9 mouse cellular contexts compared by ENCODE assay signal in genomic region chr9:54112726-54113125, GRCm38 (mm10). TPM values are rescaled to one million over a fixed set of nuclear protein-coding genes. Genes with fewer than 3 reads are reported as not detected.
A peak's percentile ranks its signal among the peaks of the same experiment; 100 is the strongest.
DNase-seq lines count a peak whose midpoint lies in the region; ATAC-seq and TF ChIP-seq lines count a peak whose summit lies in the region.
"Had no signal": no experiment of that assay in that cellular context is flagged by ENCODE, and none has a peak within 500 bp of the region (broad histone marks: within the 10 kb centered on the region; RNA-seq: fewer than 3 reads in every experiment).

No protein-coding gene starts in this region.

- peak; percentile 63 for TF ChIP-seq CTCF in lung, embryonic 14.5 days (IDR thresholded peaks at IDR 0.05; ENCODE audit: low read depth)
- TF ChIP-seq CTCF in Patski (IDR thresholded peaks at IDR 0.05): peak; percentile 59

- DNase-seq in hindbrain, embryonic 14.5 days (ENCODE audit: low spot score): peak; percentile 76
- DNase-seq in lung, embryonic 14.5 days: peak; percentile 45
- no peak for DNase-seq in lung, postnatal 4 days
- DNase-seq in Patski (ENCODE audit: low read depth, low spot score): no peak
- peak; percentile 13 for DNase-seq in lung, postnatal 14 days
- DNase-seq in neural tube, embryonic 10.5 days (ENCODE audit: extremely low spot score, low spot score): no peak
- DNase-seq in thymus, postnatal 36 days: no peak

- no peak overlapping the region for H3K4me2 ChIP-seq in hindbrain, embryonic 14.5 days (replicated peaks)
- no peak overlapping the region for H3K4me2 ChIP-seq in hindbrain, embryonic 12.5 days (replicated peaks)
- H3K4me2 ChIP-seq in lung, embryonic 14.5 days: no peak overlapping the region
- H3K4me2 ChIP-seq: limb, embryonic 12.5 days had no signal

- POLR2A ChIA-PET in Patski (lab: Charles Lee): no interaction called here

- H3K9ac ChIP-seq in hindbrain, embryonic 14.5 days: no peak overlapping the region
- no peak overlapping the region for H3K9ac ChIP-seq in hindbrain, embryonic 12.5 days
- H3K9ac ChIP-seq in lung, embryonic 14.5 days: no peak overlapping the region
- H3K9ac ChIP-seq: limb, embryonic 12.5 days had no signal

- H3K36me3 ChIP-seq in hindbrain, embryonic 14.5 days (replicated peaks; ENCODE audit: control insufficient read depth, insufficient read depth): no peaks in the 10 kb centered on the region
- H3K36me3 ChIP-seq in hindbrain, embryonic 12.5 days: no peaks in the 10 kb centered on the region
- H3K36me3 ChIP-seq in lung, embryonic 14.5 days (ENCODE audit: insufficient read depth): no peaks in the 10 kb centered on the region
- H3K36me3 ChIP-seq: limb, embryonic 12.5 days had no signal

- peaks cover 12% of the 10 kb centered on the region; the same call in 1 of the 2 replicates for H3K9me3 ChIP-seq in hindbrain, embryonic 14.5 days (ENCODE audit: control insufficient read depth, low read length)
- H3K9me3 ChIP-seq in hindbrain, embryonic 12.5 days (replicated peaks): peaks cover 7% of the 10 kb centered on the region; the same call in 1 of the 2 replicates
- H3K9me3 ChIP-seq in lung, embryonic 14.5 days (ENCODE audit: low read depth, low read length): no peaks in the 10 kb centered on the region

- CTCF ChIA-PET in Patski (lab: Charles Lee): interaction anchor here (0.7 to 1.5 kb wide), 2 partner anchors 10 to 41 kb away, joined by 3 read pairs; no protein-coding TSS in a partner anchor

- in situ Hi-C loops in Patski (cut with MboI; ENCODE audit: low pct_unique_long_range_greater_than_20kb): loop anchor here (5.0 to 10.0 kb wide), 2 partner anchors 120 to 218 kb away; no protein-coding TSS in a partner anchor

- no peaks in the 10 kb centered on the region for H3K27me3 ChIP-seq in hindbrain, embryonic 14.5 days (ENCODE audit: control insufficient read depth, insufficient read depth, low read length)
- no peaks in the 10 kb centered on the region for H3K27me3 ChIP-seq in hindbrain, embryonic 12.5 days
- no peaks in the 10 kb centered on the region for H3K27me3 ChIP-seq in lung, embryonic 14.5 days (ENCODE audit: insufficient read depth, low read length)
- H3K27me3 ChIP-seq in Patski: peaks cover 34% of the 10 kb centered on the region
- H3K27me3 ChIP-seq: limb, embryonic 12.5 days had no signal

- ATAC-seq in hindbrain, embryonic 14.5 days (ENCODE audit: low FRiP score): no peak
- no peak for ATAC-seq in hindbrain, embryonic 12.5 days (ENCODE audit: low FRiP score)
- ATAC-seq in lung, embryonic 14.5 days (ENCODE audit: insufficient read depth): no peak
- ATAC-seq in Patski: no peak

- no peak overlapping the region for H3K27ac ChIP-seq in hindbrain, embryonic 14.5 days
- H3K27ac ChIP-seq in hindbrain, embryonic 12.5 days: no peak overlapping the region
- H3K27ac ChIP-seq in lung, embryonic 14.5 days (ENCODE audit: low read depth): no peak overlapping the region
- H3K27ac ChIP-seq: limb, embryonic 12.5 days had no signal

- no peak overlapping the region for H3K4me3 ChIP-seq in hindbrain, embryonic 14.5 days (replicated peaks; ENCODE audit: low read length)
- no peak overlapping the region for H3K4me3 ChIP-seq in hindbrain, embryonic 12.5 days
- no peak overlapping the region for H3K4me3 ChIP-seq in lung, embryonic 14.5 days (ENCODE audit: low read depth, low read length)
- H3K4me3 ChIP-seq: limb, embryonic 12.5 days had no signal

- no peaks in the 10 kb centered on the region for H3K4me1 ChIP-seq in hindbrain, embryonic 14.5 days (replicated peaks; ENCODE audit: control insufficient read depth, insufficient read depth, low read length)
- no peaks in the 10 kb centered on the region for H3K4me1 ChIP-seq in hindbrain, embryonic 12.5 days
- H3K4me1 ChIP-seq in lung, embryonic 14.5 days (ENCODE audit: insufficient read depth): no peaks in the 10 kb centered on the region
- H3K4me1 ChIP-seq: limb, embryonic 12.5 days had no signal

RNA-seq across cellular contexts. Expression of gene Tnfaip8l3, which starts 44.5 kb away (rescaled TPM):
- polyA plus RNA-seq in hindbrain, embryonic 14.5 days (2014; fragmentation: Nextera tagmentation; extraction: Ambion mirVana): 0.88 and 1.4 TPM in 2 replicates
- polyA plus RNA-seq in hindbrain, embryonic 12.5 days (2016; fragmentation: Nextera tagmentation; extraction: Ambion mirVana): 0.13 and 0.31 TPM in 2 replicates
- 0.49 and 0.76 TPM in 2 replicates for polyA plus RNA-seq in lung, embryonic 14.5 days (2014; fragmentation: Nextera tagmentation; extraction: Ambion mirVana)
- not detected for polyA plus RNA-seq in Patski (2021)

Comparison
In these comparisons a context has a peak if more than half of its experiments do, and no peak if none do; other contexts are left out.
1. DNase-seq: peak in hindbrain, embryonic 14.5 days (single experiment), lung, embryonic 14.5 days (single experiment) and lung, postnatal 14 days (single experiment); none in lung, postnatal 4 days (0 of 2), Patski (single experiment), neural tube, embryonic 10.5 days (single experiment) and thymus, postnatal 36 days (0 of 2).